Mouse (Mus musculus) layer of hippocampus, adult 18-20 months (tissue): ENCODE data around the gene Il15. TPM values are rescaled to one million over a fixed set of nuclear protein-coding genes. Genes with fewer than 3 reads are reported as not detected.
A peak's percentile ranks its signal among the peaks of the same experiment; 100 is the strongest.

ENCODE experiments used
- DNase-seq, 2 experiments: peaks; one replicate each; pipeline ENCODE4 v3.0.0; 2022; ENCODE audit warnings: low spot score in 2 of 2
- total RNA-seq, 2 experiments: library from RNA; stranded (reverse); gene quantifications; 2 replicates each; pipeline ENCODE4 v1.2.3; 2021

Il15 gene
- total RNA-seq, 2 experiments from 2014 or later, result 0.79 to 1.5 TPM

GRCm38 (mm10) chr8:82361061-82361460, 42.0 kb downstream of the Il15 start:
- DNase-seq, result no peak

DNA sequence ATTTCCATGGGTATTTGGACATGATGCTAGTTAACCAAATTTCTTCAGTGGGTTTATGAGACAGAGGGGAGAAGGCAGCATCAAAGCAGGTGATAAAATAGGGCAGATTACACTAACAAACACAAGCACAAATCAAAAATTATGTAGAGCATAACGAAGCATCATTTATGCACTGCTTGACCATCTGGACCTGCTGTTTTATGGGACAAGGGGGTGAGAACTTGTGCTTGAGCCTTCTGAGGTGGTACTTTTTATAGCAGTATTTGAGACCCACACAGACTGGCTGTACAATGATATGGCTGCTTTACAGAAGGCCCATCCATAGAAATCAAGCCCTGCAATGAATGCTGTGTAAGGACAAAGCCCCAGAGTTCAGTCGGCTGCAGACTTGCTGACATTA, 46.9 kb downstream of the Il15 start:
- no peak for DNase-seq

DNA sequence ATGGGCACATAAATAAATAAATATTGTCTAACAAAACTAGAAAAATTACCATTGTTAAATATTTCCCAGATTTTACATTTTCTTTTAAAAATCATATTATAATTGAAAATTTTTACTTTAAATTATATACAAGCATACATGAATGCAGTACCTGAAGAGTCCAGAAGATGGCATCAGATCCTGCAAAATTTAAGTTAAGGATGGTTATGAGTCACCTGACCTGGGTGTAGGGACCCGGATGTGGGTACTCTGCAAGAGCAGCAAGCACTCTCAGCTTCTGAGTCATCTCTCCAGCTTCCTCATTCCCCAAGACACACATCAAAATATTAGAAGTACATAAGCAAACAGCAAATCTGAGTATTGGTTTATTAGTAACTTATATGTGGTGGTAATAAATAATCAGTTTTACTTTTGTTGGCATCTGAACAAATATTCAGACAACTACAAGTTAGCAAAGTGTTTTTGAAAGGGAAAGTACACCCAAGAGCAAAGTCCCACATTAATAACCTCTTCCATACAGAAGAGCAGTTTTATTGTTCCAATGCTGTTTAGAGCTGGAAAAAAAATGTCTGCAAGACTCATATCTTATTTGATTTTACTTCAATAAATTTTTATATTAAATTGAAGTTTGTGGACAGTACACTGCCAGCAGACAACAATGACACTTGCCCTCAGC, 51.6 kb downstream of the Il15 start:
- peak in 1 of 2 experiments; percentile 9 for DNase-seq

DNA sequence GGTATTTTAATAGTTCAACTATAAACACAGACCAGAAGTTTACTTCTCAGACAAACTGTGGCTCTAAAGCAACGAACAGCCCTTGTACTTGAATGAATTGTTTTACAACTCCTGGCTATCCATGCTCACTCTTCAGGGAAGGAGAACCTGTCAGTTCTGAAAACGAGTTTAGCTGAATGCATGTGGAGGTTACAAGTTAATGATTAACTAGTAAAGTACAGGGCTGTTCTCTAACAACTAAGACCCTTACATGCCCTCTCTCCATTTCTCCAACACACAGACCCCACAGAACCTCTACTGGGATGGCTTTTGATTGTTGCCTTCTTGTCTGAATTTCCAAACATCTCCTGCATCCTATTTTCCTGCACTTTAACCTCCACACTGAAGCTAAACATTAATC, 53.7 kb downstream of the Il15 start:
- DNase-seq, result no peak

DNA sequence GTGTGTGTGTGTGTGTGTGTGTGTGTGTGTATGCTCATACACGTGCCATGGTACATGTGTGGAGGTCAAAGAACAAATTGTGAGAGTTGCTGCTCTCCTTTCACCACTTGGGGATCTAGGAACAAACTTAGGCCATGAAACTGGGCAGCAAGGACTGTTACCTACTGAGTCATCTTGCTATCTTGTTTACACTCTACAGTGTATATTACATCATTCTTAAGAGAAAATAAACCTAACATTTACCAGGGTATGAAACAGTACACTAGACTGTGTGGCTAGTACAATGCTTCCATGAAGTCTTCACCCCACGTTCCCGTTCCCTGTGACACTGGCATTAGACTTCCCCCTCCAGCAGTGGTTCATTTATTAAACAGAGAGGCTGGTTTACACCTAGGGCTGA, 56.5 kb downstream of the Il15 start:
- DNase-seq, result no peak

GRCm38 (mm10) chr8:82331675-82332234, 71.3 kb downstream of the Il15 start:
- DNase-seq, result no peak

DNA sequence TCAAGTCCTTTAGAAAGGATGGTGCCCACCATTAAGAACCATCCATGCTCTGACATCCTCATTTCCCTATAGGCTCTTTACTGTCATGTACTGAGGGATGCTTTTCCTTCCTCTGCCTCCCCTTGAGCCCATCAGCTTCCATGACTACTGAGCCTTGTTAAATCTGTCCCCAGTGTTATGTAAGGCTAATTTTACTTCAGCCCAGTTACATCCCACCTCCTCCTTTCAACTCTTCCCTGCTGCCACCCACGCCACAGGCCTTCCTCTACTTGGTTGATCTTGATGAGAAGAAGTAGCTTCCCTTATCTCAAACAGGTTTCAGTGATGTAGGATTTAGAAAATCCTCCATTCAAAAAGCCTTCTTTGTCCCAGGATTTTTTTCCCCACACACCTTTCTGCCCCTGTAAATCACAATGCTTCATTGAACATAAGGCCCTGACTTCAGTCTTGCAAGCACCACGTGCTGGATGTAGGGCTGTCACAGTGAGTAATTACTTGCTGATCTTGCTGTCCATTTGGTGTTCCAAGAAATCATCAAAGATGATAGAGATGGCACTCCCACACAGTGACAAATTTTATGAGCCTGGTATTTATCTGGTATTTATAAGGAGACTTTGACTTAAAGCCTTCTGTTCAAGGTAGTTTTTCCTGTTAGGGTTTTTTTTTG, 74.9 kb downstream of the Il15 start:
- no peak for DNase-seq

DNA sequence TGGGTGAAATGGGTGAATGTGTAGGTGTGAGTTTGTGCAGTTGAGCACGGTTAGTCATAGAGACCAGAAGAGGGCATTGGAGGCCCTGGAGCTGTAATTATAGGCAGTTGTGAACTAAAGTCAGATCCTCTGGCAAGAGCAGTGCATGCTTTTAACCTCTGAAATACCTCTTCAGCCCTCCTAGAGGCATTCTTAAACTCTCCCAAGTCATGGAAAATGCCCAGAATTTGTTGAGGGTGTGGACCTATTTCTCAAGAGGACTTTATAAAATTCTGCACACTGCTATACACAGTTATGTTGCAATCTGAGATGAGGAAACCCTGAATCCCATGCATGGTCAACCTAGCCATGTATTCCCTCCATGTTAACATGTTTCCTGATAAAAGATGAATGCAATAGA, 77.0 kb downstream of the Il15 start:
- DNase-seq, result no peak

GRCm38 (mm10) chr8:82325586-82325985, 77.4 kb downstream of the Il15 start:
- no peak for DNase-seq

DNA sequence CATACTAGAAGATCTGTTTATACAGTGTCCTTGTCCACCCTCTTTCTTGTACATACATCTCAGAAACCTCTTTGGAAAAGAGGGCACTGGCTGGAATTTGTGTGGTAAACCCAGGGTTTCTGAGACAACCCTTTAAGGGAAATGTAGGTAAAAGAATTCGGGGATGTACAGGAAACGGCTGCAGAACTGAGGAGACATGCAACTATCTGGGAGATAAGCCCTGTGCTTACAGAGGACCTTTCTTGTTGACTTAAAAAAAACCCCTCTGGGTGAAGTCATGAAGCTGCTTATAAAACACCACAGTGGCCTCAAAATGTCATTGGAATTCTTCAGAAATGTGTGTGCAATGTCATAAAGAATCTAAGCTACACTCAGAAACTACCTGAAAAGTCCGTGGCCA, 85.6 kb downstream of the Il15 start:
- DNase-seq, result no peak

DNA sequence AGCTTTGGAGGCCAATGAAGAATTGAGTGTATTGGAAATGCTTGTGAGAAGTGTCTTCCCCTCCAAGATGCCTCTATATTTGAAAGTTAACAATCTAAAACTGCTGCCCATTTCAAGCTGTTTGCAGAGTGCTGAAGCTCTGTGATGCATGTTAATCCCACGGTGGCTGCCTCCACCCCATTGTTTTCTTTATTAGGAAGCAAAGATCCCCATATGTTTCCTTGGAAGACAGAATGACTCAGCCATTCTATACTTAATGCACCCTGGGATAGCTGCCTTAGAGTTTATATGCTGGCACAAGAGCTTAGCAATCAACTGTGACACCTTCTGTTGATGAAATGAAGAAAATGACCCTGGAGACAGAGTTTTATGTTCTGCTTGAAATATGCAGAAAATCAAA, 96.6 kb downstream of the Il15 start:
- peak in 1 of 2 experiments; percentile 2 for DNase-seq

DNA sequence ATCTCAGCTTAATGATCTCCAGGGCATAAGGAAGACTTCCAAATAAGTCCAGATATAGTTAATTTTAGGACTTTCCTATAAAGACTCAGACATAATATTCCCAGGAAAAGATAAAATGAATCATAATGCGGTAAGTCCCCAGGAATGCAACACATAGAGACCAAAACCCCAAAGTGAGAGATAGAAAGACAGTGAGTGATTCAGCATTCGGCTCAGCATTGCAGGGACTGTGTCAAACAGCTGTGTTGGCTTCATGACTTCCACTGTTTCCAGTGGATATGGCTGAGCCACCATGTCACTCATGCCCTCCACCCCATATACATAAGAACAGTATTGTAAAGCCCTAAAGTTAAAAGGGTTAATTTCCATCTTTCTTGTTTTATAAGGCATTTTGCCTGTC, 106.8 kb downstream of the Il15 start:
- DNase-seq, result no peak

- DNase-seq, result no peak
Observed at GRCm38 (mm10) chr8:82291659-82292058, 111.4 kb downstream of the Il15 start.

DNA sequence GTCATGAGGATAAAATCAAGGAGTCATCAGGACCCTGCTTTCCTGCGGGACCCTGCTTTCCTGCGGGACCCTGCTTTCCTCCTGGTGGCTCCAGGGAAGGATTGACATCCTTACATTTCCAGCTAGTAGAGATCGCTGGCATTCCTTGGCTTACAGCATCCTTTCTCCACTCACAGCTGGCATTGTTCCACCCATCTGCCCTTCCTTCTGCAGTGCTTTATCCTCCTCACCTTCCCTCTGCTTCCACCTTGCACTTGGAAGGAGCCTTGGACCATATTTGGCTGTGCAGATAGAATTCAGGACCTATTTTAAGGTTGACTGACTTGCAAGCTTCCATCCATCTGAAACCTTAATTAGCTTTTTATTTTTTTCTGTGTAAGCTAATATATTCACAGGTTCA, 117.2 kb downstream of the Il15 start:
- peak in 1 of 2 experiments; percentile 5 for DNase-seq

- no peak for DNase-seq
Observed at GRCm38 (mm10) chr8:82281995-82282394, 121.0 kb downstream of the Il15 start.
